Mouse (Mus musculus): ENCODE measurements at regions not wholly inside any gene's neighbourhood (a gene's known extent, or its start where the extent isn't known, plus 50 kb on each side); places are given as distances from the start of the nearest gene placed in this dataset.

DNA sequence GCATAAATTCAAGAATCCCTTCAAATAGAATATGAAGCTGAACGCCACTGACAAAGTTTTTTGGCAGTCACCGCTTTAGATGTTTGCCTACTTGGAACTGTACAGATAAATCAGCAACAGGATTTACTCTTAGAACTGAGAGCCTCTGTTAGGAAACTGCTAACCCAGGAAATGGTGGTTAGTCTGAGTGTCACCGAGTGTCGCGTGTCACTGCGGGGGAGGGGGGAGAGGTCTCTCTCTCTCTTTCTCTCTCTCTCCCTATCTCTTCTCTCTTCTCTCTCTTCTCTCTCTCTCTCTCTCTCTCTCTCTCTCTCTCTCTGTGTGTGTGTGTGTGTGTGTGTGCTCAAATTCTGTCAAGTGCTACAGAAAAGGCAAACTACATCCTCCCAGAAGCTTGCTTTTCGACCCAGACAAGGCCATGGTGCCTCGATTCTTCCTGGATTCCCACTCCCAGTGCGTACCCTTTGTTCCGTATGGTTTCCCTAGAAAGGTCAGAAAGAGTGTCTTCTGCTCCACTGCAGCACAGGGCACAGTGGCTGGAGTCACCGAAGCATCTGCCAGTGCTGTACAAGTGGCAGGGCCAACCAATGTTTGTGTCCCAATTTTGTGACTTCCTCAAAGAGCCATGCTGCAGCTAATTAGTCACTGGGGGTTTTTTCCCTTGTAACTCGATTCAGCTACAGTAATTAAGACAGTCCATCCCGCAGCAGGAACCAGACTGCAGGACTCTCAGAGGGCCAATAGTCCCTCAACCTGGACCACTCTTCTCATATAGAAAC, 87.0 kb downstream of the Cog6 start:
- intact Hi-C loops (cut with DNase I), result no loop called here

DNA sequence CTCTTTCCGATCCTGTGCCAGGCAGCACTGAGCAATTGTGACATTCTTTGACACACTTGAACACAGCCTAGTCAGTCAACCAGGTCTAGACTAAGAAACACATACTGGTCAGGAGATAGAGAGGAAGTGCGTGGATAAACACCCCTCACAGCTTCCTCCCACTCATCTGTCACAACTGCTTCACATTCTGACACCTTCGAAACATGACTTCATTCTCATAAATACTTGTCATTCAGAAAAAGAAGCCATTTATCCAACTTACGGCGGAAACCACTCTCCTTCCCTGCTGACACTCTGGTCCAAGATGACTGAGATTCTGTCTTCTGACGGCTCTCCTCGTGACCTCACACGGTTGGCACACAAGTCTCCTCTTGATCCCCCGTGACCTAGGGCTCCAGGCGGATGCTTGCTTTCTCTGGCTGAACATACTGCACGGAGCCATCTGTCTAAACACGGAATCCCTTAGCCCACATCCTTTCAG, 89.6 kb downstream of the Cog6 start:
- intact Hi-C loops (cut with DNase I), result no loop called here

DNA sequence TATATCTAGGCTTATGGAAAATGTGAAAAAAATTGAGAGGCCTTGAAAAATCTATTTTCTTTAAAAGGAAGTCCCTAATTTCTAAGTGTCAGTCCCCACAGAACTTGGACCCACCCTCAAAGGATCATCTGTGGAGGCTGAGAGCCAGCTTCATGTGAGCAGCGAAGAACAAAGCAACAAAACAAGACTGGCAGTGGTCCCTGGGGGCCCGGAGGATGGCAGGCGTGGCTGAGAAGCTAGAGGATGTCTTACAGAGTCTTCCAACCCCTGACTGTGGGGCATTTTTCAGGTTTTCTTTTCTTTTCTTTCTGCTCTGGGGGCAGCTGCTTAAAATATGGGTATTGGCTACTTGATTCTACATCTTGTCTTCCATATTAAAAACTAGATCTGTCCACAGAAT, 90.5 kb downstream of the Cog6 start:
- intact Hi-C loops (cut with DNase I), result no loop called here

DNA sequence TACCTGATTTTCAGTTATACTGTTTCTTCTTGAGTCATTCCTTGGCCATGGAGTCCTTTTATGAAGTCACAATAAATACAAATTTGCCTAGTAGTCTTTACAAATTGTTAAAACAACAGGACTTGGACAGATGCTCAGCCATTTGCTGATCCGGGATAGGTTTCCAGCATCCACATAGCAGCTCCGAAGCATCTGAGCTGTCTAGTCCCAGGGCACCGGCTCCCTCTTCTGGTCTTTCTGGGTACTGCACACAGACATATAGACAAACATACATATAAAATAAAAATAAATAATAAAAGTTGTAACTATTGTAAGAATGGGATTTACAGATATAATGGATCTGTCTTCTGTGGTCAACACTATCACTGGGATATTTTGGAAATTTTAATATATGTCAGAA, 91.8 kb downstream of the Cog6 start:
- intact Hi-C loops (cut with DNase I), result no loop called here

DNA sequence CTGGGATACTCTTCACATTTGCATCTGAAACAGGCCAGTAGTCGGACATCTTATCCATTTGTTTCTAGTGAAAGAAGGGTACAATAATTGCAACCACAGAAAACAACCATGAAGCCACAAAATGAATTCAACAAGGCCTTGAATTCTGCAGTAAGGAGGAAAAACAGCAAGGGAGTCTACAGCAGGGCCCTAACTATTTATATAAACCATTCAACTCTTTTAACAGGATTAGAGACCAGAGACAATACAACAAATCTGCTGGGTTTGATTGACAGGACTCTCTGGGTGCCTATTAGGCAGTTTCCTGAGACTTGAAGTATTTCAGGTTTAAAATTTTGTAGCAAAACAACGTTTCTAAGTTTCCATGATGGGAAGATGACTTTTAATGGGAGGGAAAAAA, 92.4 kb downstream of the Cog6 start:
- intact Hi-C loops (cut with DNase I), result no loop called here

DNA sequence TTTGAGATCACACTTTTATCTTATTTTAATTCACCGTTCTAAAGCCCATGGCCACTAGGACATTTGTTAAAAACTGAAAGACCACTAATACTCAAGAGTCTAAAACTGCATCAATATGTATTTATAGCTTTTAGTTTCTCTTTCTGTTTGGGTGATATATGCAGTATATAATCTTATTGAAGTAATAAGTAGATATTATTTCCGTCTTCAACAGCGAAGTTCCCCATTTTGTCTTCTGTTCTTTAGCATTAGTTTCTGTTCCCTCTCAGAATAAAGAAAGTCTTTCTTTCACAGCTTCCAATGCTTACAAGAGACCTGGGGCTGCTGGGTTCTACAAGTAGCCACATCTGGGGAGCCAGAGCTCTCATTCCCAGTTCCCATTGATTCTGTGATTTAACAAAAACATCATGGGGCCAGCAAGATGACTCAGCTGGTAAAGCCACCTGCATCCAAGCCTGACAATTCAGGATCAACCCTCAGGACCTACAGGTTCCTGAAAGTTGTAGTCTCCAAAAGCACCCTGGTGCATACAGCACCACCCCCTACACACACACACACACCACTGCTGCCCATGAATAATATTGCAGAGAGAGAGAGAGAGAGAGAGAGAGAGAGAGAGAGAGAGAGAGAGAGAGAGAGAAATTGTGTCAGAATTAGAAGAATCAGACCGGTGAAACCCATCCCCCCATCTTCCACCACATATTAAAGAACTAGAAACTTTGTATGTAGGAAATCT, 93.0 kb downstream of the Cog6 start:
- intact Hi-C loops (cut with DNase I), result no loop called here

DNA sequence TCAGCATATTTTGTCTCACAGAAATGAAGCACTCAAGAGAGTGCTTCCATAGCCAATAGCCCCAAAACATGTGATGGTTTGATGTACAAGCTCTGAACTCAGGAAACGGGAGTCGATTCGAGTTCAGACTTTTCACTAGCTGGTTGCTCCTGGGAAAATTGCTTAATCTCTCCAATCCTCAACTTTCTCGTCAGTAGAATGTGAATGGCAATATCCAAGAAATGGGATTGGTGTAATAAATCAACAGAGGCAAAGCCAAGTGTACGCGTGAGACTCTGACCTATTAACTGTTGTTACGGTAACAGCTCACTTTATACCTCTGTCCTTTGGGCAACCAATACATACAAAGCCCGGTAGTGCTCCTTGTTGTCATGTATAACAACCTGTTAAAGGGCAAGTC, 94.6 kb downstream of the Cog6 start:
- intact Hi-C loops (cut with DNase I), result no loop called here

DNA sequence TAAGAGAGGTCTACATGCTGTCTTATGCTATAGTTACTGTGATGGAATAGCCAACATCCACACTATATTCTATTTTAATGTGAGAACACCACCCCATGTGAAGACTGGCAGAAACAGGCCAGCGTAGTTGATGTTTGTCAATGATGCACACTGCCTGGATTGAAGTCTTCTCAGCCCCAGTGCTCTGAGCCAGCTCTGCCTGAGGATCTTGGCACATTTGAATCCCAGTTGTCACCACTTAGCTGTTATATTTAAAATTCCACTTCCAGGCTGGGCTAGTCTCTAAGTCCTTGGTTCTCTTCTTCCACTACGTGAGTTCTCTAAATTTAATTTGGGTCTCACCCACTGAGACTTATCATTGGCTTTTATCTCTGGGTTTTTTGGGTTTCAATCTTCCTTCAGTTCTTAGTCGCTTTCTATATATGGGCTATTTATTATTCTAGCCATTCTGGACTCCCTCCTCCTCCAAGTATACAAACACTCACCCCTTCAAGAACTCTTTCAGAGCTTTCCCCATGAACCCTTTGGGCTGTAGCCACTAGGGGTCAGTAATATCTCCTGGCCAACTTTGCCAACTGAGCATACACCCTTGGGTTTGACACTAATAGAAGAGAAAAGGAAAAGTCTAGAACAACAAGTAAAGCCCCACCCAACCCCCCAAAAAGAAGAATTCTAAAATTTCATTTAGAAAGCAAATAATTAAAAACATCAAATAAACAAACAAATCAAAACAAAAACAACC, 110.0 kb downstream of the Cog6 start:
- intact Hi-C loops (cut with DNase I), result no loop called here

DNA sequence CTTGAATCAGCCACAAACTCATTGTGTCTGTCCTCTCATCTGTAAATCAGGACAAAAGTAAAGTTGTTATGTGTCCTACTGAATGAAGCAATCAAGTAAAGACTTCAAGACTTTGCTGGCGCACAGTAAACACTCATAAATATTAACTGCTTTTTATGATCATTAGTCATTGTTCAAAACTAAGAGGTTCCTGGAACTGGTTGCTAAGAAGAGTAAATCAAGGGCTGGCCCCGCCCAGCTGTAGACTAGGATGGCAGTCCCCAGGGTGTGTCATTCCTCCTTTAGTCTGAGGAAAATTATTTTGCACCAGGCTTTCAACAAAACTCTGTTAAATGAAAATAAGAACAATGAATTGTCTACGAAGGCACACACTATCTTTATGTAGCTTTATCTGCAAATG, 113.0 kb downstream of the Cog6 start:
- intact Hi-C loops (cut with DNase I), result no loop called here

DNA sequence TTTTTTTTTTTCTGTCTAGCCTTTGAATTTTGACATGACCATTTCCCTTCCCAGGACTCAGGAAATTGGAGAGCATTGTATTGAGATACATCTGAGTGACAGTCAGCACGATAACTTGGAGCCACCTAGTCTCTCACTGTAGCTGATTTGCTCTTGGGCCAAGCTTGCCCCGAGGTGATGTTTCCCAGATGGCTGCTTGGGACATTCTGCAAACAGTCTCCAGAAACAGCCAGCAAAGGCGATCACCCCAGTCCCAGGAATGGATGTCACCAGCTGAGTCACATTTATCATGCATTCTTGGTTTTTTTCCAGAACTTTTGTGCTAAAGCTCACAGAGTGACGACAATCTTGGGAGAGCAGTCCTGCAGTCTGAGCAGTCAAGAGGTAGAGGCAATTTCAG, 119.4 kb downstream of the Cog6 start:
- intact Hi-C loops (cut with DNase I), result no loop called here

DNA sequence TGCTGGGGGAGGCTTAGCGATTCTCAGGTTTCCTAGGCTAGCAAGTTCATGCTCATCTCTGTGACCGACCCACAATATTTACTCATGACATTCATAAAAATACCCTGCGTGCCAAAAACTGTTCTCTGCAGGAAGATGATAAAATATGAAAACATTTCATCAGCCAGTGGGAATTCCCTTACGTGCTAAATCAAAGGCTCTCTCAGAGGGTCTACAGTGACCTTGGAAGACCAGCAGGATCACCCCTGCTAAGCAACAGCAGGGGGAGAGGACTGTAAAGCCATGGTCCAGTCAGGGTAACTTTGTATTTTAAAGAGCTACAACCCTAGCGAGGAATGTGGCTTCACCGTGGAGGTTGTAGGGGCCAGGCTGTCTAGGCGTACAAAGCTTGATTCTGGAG, 120.6 kb downstream of the Cog6 start:
- intact Hi-C loops (cut with DNase I), result no loop called here

DNA sequence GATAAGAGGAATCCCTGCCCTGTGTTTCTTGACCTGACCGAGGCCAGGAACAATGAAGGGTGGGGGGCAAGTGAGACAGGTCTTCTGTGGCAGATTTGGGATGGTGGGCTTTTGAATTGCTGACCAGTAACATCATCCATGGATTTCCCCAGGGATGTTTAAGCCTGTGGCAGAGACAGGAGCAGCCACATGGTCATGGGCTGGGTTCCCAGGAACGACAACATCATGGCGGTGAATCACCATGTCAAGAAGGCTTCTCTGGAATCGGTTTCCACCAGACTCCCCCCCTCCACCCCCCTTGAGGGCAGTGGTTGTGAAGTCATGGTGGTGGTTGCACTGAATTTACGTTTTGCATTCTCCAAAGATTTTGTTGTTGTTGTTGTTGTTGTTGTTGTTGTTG, 121.3 kb downstream of the Cog6 start:
- intact Hi-C loops (cut with DNase I), result no loop called here

DNA sequence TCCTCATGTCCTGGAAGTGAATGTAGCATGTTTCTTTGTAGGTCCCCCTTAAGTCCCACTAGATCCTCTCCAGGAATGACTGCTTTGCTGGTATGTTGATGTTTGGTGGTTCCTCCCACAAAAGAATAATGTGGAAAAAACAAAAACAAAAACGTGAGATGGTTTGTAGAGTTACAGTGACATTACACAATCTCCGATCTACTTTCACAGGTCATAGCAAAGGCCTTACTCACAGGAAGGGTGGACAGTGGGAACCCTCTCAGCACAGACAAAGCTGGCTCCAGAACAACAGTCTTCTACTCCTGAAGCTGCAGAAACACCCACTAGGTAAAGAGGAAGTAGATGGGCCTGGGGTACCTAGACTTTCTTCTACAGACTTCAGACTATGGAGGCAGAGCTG, 122.2 kb downstream of the Cog6 start:
- intact Hi-C loops (cut with DNase I), result no loop called here

DNA sequence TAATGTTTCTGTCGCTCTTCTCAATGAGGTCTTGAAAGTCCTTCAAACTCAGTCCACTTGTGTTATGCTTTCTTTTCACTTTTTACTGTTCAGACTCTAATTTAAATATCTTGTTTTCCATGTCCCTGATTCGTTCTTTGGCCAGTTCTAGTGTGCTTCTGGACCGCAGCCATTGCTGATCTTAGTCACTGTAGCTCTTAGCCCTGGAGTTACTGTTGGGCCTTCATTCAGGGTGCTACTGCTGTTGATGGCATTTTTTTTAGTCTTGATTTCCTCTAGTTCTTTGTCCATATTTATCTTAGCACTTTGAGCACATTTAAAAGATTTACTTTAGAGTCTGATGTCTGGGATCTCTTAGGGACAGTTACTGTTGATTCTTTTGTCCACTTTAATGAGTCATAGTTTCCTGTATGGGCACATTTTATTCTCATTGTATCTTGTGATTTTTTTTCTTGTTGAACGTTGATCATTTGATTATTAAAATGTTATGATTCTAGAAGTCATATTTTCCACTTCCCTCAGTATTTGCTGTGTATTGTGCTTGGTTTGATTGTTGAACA, 127.8 kb downstream of the Cog6 start:
- intact Hi-C loops (cut with DNase I), result no loop called here

DNA sequence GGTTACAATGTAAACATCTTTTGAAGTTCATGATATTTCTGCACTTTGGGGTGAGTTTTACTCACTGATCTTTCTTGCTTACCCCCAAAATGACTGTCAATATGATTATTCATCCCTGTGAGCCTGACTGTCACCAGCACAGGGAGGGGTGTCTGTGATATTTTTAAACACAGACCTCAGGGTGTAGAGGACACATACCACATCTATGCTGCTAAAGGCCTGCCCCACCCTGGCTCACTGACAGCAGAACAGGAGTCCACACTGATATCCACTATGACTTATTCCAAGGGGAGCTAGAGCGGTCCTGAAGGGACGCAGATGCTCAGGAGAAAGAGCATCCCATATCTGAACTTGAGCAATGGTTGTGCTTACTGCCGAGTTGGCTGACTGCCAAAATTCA, 135.1 kb downstream of the Cog6 start:
- intact Hi-C loops (cut with DNase I), result no loop called here

DNA sequence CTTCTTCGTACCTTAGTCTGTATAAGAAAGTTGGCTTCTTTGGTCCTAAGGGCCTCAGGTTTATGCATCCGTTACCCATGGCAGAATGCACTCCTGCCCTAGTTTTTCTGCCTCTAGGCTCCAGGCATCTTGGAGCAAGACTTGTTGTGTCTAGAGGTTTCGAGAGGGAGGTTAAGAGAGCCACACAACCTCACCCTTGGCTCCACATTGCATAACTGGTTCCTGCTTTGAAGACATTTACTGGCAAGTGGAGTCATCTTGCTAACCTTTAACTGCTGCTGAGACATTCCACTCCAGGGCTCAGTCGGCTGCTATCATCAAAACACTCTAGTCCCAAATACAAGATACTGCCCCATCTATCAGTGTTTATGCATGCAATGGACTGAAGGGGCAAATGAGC, 135.9 kb downstream of the Cog6 start:
- intact Hi-C loops (cut with DNase I), result no loop called here

DNA sequence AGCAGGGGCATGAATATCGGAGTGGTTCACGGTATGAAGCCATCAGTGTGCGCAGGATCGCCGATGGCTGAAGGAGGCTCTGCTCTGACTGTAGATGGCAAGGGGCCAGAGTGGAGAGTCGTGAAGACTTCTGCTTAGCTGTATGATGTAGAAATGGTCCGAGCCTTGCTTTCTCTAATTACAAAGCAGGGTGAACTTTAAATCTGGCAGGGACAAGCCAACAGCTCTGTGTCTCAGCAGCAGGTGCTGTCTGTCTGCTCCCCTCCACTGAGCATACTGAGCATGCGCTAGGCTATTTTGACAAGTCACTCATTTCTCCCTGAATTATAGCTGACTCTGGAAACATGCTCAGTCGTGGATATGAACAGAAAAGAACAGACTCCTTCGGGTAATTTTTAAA, 137.3 kb downstream of the Cog6 start:
- intact Hi-C loops (cut with DNase I), result no loop called here

DNA sequence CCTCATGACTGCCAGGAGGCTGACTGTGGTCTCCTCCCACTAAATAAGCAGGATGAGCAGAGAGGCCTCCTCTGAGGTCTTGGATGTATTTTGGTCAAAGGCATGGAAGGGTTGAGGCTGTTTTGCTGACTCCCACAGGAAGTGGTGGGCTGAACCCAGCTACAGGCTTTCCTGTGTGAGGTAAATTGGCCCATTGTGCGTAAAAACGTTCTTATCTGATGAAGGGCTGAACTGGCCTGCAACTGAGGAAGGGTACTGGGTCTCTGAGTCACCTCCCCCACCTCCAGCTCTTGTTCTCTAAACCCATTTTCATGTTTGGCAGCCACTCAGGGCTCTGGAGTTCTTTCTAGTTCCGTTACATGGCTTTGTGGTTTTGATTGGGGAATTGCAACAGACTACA, 138.7 kb downstream of the Cog6 start:
- intact Hi-C loops (cut with DNase I), result no loop called here

DNA sequence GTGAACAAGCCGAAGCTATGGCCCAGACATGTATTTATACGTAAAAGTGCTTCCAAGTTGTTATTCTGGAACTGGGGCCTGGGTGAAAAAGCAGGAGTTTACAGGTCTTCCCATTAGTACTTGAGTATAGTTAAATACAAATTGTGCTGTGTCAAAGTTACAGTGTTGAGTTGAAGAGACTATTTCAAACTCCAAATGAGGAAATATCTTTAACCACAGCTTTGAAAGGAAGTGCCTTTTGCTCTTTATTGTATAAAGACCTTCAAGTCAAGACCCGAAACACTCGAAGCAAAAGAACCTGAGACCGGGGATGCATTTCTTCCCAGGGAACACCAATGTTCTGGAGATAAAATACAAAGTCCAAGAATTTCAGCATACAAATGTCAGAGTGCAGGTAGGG, 144.8 kb downstream of the Cog6 start:
- intact Hi-C loops (cut with DNase I), result no loop called here

DNA sequence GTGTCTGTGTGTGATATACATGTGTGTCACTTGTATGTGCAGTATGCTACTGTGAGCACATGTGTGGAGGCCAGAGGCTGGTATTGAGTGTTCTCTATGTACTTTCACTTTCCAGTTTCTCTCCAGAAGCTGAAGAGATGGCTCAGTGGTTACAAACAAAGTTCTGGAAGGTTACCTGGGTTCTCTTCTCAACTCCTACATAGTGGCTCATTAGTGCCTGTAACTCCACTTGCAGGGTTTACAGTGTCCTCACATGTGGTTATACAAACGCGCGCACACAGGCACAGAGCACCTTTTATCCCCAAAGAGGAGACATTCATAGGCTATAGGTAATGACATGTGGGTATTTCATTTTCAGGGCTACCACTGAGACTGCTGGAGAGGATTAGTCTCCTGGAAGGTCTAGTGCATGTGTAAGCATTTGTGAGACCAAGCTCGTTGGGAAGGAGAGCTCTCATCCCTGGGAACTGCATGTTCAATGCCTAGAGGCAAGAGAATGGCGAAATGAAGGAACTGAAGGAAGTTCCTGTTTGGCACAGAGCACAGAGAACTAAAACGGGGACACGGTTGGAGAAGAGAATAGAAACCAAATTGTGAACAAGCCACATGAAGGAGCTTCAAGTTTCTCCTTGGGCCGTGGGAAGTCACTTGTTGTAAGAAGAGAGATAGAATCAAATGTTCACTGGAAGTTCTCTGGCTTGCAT, 153.7 kb downstream of the Cog6 start:
- intact Hi-C loops (cut with DNase I), result no loop called here

DNA sequence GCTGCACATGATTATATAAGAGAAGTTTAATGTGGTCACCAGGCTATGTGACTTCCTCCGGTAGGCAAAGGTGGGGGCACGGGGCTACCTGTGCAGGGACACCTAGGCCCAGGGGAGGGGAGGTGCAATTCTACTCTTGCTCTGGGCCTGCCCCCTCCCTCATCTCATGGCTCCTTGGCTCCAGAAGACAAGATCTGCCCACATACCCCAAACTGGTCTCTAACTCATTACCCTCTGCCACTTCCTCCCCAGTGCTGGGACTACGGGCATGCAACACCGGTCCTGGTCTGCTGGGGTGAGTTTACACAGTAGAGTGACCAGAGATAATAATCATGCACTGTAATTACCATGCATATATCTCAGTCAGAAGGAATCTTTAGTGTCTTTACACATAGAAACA, 155.0 kb downstream of the Cog6 start:
- intact Hi-C loops (cut with DNase I), result no loop called here
